Mouse (Mus musculus): Measurements from ENCODE around the gene Prdm1.

Prdm1 gene

DNA sequence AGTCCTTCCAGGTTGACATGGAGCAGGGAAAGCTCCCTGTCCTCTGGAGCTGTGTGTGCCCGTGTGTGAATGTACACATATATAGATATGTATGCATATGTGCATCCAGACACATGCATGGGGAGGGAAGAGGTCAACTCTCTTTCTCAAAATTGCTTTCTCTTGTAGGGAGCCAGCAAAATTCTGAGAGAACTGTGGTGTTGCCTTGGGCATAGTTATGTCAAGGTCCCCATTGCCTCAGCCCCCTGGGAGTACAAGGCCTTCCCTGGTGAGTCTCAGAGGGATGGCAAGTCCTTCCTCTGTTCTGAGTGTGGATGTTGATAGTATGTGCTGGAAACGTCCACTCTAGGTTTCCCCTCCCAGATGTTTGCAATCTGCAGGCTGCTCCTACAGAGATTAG lies 109.4 kb downstream of the Prdm1 start:
- no peak for DNase-seq (ENCODE audit: low read depth)

DNA sequence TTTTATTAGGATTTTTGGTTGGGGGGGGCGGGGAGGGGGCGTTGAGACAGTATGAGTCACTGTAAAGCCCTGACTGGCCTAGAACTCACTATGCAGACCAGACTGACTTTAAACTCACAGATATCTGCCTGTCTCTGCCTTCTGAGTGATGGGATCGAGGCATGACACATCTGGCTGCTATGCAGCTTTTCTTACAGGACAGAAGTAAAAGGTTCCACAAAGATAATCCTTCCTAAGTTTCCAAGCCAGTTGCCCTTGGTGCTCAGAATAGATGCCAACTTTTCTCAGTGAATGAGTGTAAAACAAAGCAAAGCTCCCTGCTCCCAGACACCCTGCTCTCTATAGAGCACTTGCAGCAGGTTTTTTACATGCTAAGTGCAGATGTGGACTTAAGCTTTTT lies 112.7 kb downstream of the Prdm1 start:
- DNase-seq (ENCODE audit: low read depth), result no peak

DNA sequence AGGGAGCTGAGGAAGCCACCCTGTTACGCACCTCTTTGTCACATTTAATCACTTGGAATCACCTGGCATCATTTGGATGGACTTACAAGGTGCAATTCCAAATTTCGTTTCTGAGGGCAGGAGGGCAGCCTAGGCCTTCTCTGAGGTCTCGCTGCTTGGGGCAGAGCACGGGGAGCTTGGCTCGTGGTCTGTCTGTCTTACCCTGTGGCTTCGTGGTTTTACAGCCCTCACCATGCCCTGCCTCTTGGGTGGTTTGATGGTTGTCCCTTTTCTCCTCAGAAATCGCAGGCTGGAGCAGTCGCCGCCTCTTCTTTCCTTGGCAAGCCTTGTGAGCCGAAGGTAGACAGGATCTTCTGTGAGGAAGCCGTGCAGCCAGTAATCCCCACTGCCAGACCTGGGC lies 118.3 kb downstream of the Prdm1 start:
- DNase-seq (ENCODE audit: low read depth), result peak; percentile 38

DNA sequence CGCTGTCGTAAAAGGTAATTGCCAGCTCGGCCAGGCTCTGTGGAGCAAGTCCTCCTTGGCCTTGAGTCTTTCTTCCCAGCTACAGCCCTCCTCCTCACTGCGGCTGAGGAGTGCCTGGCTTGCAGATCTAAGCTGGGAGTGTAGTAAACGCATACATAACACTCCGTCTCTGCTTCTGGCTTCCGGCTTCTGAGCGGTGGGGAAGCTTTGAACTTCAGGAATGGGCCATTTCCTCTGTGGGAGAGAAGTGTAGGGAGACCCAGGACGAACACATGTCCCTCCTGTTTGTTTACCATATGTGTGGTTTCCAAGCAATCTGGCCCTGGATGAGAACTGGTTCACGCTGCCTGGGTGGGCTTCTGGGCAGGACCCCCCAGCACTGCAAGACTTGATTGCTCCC lies 119.2 kb downstream of the Prdm1 start:
- DNase-seq (ENCODE audit: low read depth), result no peak

DNA sequence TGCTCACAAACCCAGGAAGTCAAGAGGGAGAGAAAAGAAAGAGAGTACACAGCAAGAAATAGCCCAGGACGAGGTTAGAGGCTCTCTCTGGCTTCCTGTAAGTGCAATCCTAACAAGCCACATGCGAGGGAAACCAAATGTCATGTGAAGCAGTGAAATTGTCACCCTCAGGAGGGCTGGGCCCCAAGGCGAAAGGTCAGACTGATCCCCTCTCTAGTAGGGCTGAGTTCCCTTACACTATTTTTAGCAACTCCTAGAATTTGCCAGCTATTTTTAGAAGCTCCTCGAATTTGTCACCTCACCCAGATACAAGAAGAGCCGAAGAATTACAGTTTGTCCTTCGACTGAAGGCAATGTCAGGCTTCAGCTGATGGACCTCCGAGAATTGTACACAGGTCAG lies 124.9 kb downstream of the Prdm1 start:
- DNase-seq (ENCODE audit: low read depth), result no peak

DNA sequence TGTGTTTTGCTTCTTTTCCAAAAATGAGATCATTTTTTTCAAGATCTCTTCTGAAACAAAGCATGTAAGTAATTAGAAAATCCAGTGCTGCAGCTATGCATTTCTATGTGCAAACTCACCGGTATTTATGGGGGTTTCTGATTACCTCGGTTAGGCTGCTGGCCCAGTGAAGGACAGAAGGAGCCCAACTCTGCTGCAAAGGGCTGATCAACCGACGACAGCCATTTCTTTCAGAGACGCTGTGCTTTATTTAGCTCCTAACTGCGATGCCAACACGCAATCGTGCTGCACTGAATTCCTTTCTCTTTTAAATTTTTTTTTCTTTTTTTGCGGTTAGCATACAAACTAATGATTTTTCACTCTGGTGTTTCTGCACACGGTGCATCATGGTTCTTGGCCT lies 126.7 kb downstream of the Prdm1 start:
- no peak for DNase-seq (ENCODE audit: low read depth)

DNA sequence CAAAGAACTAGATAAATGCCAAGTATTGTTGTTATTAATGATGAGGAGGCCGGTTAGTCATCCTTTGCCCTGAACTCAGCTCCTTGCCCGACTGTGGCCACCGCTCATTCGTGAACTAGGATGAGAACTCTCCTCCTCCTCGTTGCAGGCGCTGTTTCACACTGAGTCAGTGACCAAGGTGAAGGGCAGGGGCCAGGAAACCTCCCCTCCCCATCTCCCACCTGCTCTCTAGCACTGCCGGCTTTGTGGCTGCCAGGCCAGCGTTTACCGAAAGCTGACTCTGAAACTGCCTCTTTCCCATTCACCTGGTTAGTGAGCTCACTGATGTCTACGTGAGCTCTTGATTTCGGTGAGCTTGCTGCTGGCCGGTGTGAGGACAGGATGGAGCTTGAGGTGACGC lies 127.7 kb downstream of the Prdm1 start:
- no peak for DNase-seq (ENCODE audit: low read depth)

DNA sequence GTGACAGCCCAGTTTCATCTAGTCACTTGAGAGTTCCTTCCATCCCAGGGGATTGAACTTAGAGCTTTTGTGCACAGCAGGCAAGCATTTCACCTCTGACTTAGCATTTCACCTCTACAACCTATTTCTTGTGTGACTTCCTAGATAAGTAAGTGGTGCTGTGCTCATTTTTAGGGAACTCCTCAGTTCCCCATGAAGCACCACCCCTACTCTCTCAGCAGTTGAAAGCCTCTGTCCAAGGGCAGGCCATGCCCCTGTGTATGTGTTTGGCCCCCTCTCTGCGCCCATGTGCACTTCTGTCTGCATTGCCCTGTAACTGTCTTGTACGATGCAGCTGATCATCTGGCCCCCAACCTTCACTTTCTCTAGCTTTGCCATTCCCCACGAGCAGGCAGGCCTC lies 128.2 kb downstream of the Prdm1 start:
- DNase-seq (ENCODE audit: low read depth), result no peak

DNA sequence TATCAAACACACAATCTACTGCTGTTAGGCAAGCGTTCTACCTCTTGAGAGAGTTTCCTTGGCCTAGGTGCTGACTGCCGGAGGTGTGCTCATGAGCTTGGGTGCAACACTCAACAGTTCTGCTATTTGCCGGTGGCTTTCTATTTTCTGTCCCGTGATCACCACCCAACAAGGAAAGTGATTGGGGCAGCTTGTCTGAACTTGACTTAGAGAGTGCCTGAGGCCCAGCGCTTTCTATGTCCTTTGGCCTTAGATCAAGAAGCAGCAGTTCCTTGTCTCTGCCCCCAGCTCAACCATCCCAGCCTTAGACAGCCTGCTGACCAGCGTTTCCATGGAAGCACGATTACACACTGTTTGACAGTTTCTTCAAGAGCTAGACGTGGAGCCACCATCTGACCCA lies 135.4 kb downstream of the Prdm1 start:
- DNase-seq (ENCODE audit: low read depth), result no peak

DNA sequence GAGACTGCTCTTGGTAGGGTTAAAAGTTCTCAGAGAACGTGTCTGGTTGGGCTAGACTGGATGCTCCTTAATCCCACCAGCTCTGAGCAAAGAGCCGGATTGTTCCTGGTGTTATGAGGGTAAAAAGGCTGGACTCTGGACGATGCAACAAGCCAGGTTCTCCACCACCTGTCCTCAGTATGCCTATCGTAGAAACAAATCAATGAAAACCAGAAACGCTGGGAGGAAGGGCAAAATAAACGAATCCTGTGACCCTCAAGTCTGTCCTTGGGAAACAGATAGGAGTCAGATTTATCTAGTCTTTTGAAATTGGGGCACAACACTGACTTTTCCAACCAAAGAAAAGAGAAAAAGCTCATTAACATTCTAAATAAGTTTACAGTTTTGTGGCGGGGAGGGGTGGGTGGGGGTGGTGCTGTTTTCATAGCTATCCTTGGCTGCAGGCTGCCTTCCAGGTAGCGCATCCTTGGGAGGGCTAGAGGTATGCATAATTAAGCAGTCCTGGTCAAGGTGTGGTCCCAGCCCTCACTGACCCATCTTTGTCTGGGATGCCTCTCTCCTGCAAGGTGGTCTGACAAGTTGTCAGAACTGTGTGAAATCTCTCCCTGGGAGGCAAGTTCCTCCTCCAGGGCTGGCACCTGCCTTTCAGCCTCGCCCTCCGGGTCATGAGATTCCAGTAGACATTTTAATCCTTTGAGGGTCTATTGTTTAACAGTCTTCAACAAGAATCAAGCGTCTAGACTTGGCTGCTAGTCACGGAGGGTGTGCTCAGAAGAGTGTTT lies 136.6 kb downstream of the Prdm1 start:
- DNase-seq (ENCODE audit: low read depth), result no peak

DNA sequence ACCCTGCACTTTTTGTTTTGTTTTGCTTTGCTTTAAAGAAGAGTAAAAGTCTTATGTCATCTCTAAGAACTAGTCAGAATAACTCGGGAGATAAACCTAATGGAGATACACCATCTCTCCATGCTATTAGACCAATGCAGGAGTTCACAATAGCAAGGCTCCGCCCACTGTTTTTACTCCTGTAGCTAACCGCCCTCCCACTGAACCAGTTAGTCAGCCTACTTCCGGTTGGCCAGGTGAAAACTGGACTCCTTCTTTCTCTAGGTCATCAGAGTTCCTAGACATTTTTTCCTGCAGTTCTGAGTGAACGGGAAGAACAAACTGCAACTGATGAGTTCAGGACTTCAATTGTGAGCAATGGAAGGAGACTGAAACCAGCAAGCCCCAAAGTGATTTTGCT lies 138.0 kb downstream of the Prdm1 start:
- DNase-seq (ENCODE audit: low read depth), result no peak

DNA sequence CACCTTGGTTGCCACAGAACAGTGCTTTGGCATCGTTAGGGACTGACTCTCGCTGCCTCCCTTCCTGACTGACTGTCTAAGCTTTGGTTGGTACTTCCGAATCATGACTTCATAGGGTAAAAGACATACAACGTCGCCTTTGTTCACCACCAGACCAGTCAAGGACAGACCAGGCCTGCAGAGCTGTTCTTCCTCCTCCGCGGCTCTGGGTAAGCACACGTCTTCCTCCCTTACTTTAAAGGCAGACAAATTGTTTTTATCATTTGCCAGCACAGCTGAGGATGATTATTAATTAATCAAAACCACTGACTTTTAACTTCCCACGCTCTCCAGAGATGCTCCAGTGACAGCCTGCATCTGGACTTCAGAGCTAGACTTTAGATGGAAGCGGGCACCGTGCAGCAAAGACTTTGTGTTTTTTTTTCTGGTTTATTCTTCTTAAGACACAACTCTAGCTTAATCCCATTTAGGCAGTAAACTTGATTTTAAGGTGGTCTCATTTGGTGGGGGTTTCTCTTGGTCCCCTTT lies 139.5 kb downstream of the Prdm1 start:
- DNase-seq (ENCODE audit: low read depth), result no peak
